Mouse (Mus musculus): ENCODE results near the gene Slc10a7. TPM values are rescaled to one million over a fixed set of nuclear protein-coding genes. Genes with fewer than 3 reads are reported as not detected.

The Slc10a7 gene
- total and polyA plus RNA-seq, 2 experiments from 2014 or later: 5.7 to 11.8 TPM

- Histone ChIP-seq H3K9me3 (ENCODE audit: low read length) (no peaks in the 10 kb centered on the region), H3K27me3 (ENCODE audit: insufficient read depth, low read length) (no peaks in the 10 kb centered on the region), H3K4me3 (ENCODE audit: low read depth, low read length) (no peak overlapping the region), H3K9ac (no peak overlapping the region), H3K4me1 (ENCODE audit: insufficient read depth) (no peaks in the 10 kb centered on the region), H3K36me3 (ENCODE audit: insufficient read depth) (no peaks in the 10 kb centered on the region), H3K4me2 (ENCODE audit: low read depth) (no peak overlapping the region), H3K27ac (ENCODE audit: low read depth, low read length) (no peak overlapping the region)
- DNase-seq (no peak), ATAC-seq (no peak)
- 71% methylated on average over 4 of the region's 4 CpGs for WGBS
- TF ChIP-seq CTCF (IDR thresholded peaks at IDR 0.05; ENCODE audit: low read depth): no peak
Measured at GRCm38 (mm10) chr8:78748701-78749100, 239.6 kb downstream of the Slc10a7 start.

- no peak overlapping the region for H3K4me3 ChIP-seq (ENCODE audit: low read depth, low read length)
- DNase-seq (no peak), ATAC-seq (no peak)
- WGBS: 82% methylated on average over 8 of the region's 8 CpGs
- no peak for TF ChIP-seq CTCF (IDR thresholded peaks at IDR 0.05; ENCODE audit: low read depth)
- H3K27me3 ChIP-seq (ENCODE audit: insufficient read depth, low read length): no peaks in the 10 kb centered on the region
- H3K9ac ChIP-seq: no peak overlapping the region
- H3K36me3 ChIP-seq (ENCODE audit: insufficient read depth): no peaks in the 10 kb centered on the region
- H3K27ac ChIP-seq (ENCODE audit: low read depth, low read length): no peak overlapping the region
- H3K9me3 ChIP-seq (ENCODE audit: low read length): no peaks in the 10 kb centered on the region
- no peak overlapping the region for H3K4me2 ChIP-seq (ENCODE audit: low read depth)
- H3K4me1 ChIP-seq (ENCODE audit: insufficient read depth): no peaks in the 10 kb centered on the region
Measured at GRCm38 (mm10) chr8:78749861-78750825, 241.0 kb downstream of the Slc10a7 start.

- no peak for TF ChIP-seq CTCF (IDR thresholded peaks at IDR 0.05; ENCODE audit: low read depth)
- H3K9ac ChIP-seq: no peak overlapping the region
- ATAC-seq (no peak), DNase-seq (no peak)
- H3K9me3 ChIP-seq (ENCODE audit: low read length): no peaks in the 10 kb centered on the region
- H3K27ac ChIP-seq (ENCODE audit: low read depth, low read length): no peak overlapping the region
- H3K27me3 ChIP-seq (ENCODE audit: insufficient read depth, low read length): no peaks in the 10 kb centered on the region
- no peaks in the 10 kb centered on the region for H3K4me1 ChIP-seq (ENCODE audit: insufficient read depth)
- H3K4me2 ChIP-seq (ENCODE audit: low read depth): no peak overlapping the region
- H3K36me3 ChIP-seq (ENCODE audit: insufficient read depth): no peaks in the 10 kb centered on the region
- H3K4me3 ChIP-seq (ENCODE audit: low read depth, low read length): no peak overlapping the region
- 89% methylated on average over 6 of the region's 6 CpGs for WGBS
Measured at GRCm38 (mm10) chr8:78751151-78751550, 242.0 kb downstream of the Slc10a7 start.

GRCm38 (mm10) chr8:78754986-78755385 lies 245.8 kb downstream of the Slc10a7 start:
- no peak for DNase-seq
- Histone ChIP-seq H3K27me3 (ENCODE audit: insufficient read depth, low read length) (no peaks in the 10 kb centered on the region), H3K4me1 (ENCODE audit: insufficient read depth) (no peaks in the 10 kb centered on the region), H3K4me2 (ENCODE audit: low read depth) (no peak overlapping the region), H3K9me3 (ENCODE audit: low read length) (no peaks in the 10 kb centered on the region), H3K9ac (no peak overlapping the region), H3K27ac (ENCODE audit: low read depth, low read length) (no peak overlapping the region), H3K4me3 (ENCODE audit: low read depth, low read length) (no peak overlapping the region), H3K36me3 (ENCODE audit: insufficient read depth) (no peaks in the 10 kb centered on the region)
- 82% methylated on average over 4 of the region's 4 CpGs for WGBS
- ATAC-seq: no peak
- TF ChIP-seq CTCF (IDR thresholded peaks at IDR 0.05; ENCODE audit: low read depth): no peak

- DNase-seq: no peak
- no peak for ATAC-seq
- H3K27me3 ChIP-seq (ENCODE audit: insufficient read depth, low read length): no peaks in the 10 kb centered on the region
- H3K36me3 ChIP-seq (ENCODE audit: insufficient read depth): no peaks in the 10 kb centered on the region
- H3K9me3 ChIP-seq (ENCODE audit: low read length): no peaks in the 10 kb centered on the region
- H3K4me3 ChIP-seq (ENCODE audit: low read depth, low read length): no peak overlapping the region
- TF ChIP-seq CTCF (IDR thresholded peaks at IDR 0.05; ENCODE audit: low read depth): no peak
- no peak overlapping the region for H3K4me2 ChIP-seq (ENCODE audit: low read depth)
- H3K4me1 ChIP-seq (ENCODE audit: insufficient read depth): no peaks in the 10 kb centered on the region
- no peak overlapping the region for H3K9ac ChIP-seq
- H3K27ac ChIP-seq (ENCODE audit: low read depth, low read length): no peak overlapping the region
Measured at GRCm38 (mm10) chr8:78759139-78759538, 250.0 kb downstream of the Slc10a7 start.

GRCm38 (mm10) chr8:78764976-78765375 lies 255.8 kb downstream of the Slc10a7 start:
- Histone ChIP-seq H3K27me3 (ENCODE audit: insufficient read depth, low read length) (no peaks in the 10 kb centered on the region), H3K4me1 (ENCODE audit: insufficient read depth) (no peaks in the 10 kb centered on the region), H3K36me3 (ENCODE audit: insufficient read depth) (no peaks in the 10 kb centered on the region), H3K9ac (no peak overlapping the region), H3K4me3 (ENCODE audit: low read depth, low read length) (no peak overlapping the region), H3K27ac (ENCODE audit: low read depth, low read length) (no peak overlapping the region), H3K9me3 (ENCODE audit: low read length) (no peaks in the 10 kb centered on the region), H3K4me2 (ENCODE audit: low read depth) (no peak overlapping the region)
- no peak for TF ChIP-seq CTCF (IDR thresholded peaks at IDR 0.05; ENCODE audit: low read depth)
- DNase-seq (no peak), ATAC-seq (no peak)

GRCm38 (mm10) chr8:78765556-78765955 lies 256.4 kb downstream of the Slc10a7 start:
- Histone ChIP-seq H3K27me3 (ENCODE audit: insufficient read depth, low read length) (no peaks in the 10 kb centered on the region), H3K36me3 (ENCODE audit: insufficient read depth) (no peaks in the 10 kb centered on the region), H3K9ac (no peak overlapping the region), H3K27ac (ENCODE audit: low read depth, low read length) (no peak overlapping the region), H3K4me3 (ENCODE audit: low read depth, low read length) (no peak overlapping the region), H3K4me2 (ENCODE audit: low read depth) (no peak overlapping the region), H3K9me3 (ENCODE audit: low read length) (no peaks in the 10 kb centered on the region), H3K4me1 (ENCODE audit: insufficient read depth) (no peaks in the 10 kb centered on the region)
- ATAC-seq: no peak
- no peak for DNase-seq
- WGBS: 89% methylated on average over 1 of the region's 1 CpGs
- no peak for TF ChIP-seq CTCF (IDR thresholded peaks at IDR 0.05; ENCODE audit: low read depth)
